Mouse (Mus musculus) heart, postnatal 0 days (tissue): ENCODE measurements around the gene Ttll3. TPM values are rescaled to one million over a fixed set of nuclear protein-coding genes. Genes with fewer than 3 reads are reported as not detected.
A peak's percentile ranks its signal among the peaks of the same experiment; 100 is the strongest.

Experiments
- ATAC-seq: fragments of 200-750 bp; cut with Nextera tagmentation; 2 replicates; pipeline ENCODE4 v1.8.0; 2017; ENCODE audit warnings: low read depth, moderate number of reproducible peaks, moderate library complexity; ENCODE audit not compliant: insufficient read depth
- DNase-seq: peaks from one replicate; pipeline ENCODE4 v3.0.0-alpha.2; 2016; ENCODE audit warnings: low spot score
- H3K27ac ChIP-seq: fragments of 300-500 bp; sonication (generic); 2 replicates; pipeline ENCODE4 v1.5.1; 2014; ENCODE audit warnings: low read depth, mild to moderate bottlenecking
- H3K27me3 ChIP-seq: fragments of 300-500 bp; sonication (generic); 2 replicates; pipeline ENCODE4 v1.6.1; 2014; ENCODE audit warnings: low read length, mixed read lengths; ENCODE audit not compliant: control insufficient read depth, insufficient read depth
- H3K36me3 ChIP-seq: fragments of 300-500 bp; sonication (generic); replicated peaks from 2 replicates; pipeline ENCODE4 v1.6.1; 2014; ENCODE audit warnings: low read length, mixed read lengths; ENCODE audit not compliant: control insufficient read depth, insufficient read depth
- H3K4me1 ChIP-seq: fragments of 300-500 bp; sonication (generic); 2 replicates; pipeline ENCODE4 v1.6.1; 2014; ENCODE audit warnings: antibody characterized with exemption; ENCODE audit not compliant: control insufficient read depth, insufficient read depth
- H3K4me2 ChIP-seq: fragments of 300-500 bp; sonication (generic); 2 replicates; pipeline ENCODE4 v1.6.1; 2014; ENCODE audit warnings: low read depth, mild to moderate bottlenecking, low read length, moderate library complexity
- H3K4me3 ChIP-seq: fragments of 300-500 bp; sonication (generic); 2 replicates; pipeline ENCODE4 v1.5.1; 2014; ENCODE audit warnings: low read depth, low read length
- H3K9ac ChIP-seq: fragments of 300-500 bp; sonication (generic); replicated peaks from 2 replicates; pipeline ENCODE4 v1.6.1; 2014; ENCODE audit warnings: low read depth, low read length, mixed read lengths
- H3K9me3 ChIP-seq: fragments of 300-500 bp; sonication (generic); replicated peaks from 2 replicates; pipeline ENCODE4 v1.6.1; 2016; ENCODE audit warnings: low read length; ENCODE audit not compliant: control insufficient read depth
- CTCF ChIP-seq: IDR thresholded peaks from 2 replicates; pipeline ENCODE4 v1.5.1; 2016; ENCODE audit warnings: antibody characterized with exemption, control low read depth, low read depth
- EP300 ChIP-seq: IDR thresholded peaks from 2 replicates; pipeline ENCODE4 v1.6.1; 2016; ENCODE audit warnings: antibody characterized with exemption, low read depth
- WGBS: fragments of 180-500 bp; shearing (Covaris S2); extraction: QIAGEN DNeasy Blood & Tissue Kit; methylation state at CpG from one replicate; pipeline ENCODE4 v1.1.7; 2014; 5-methylcytosine and 5-hydroxymethylcytosine counted together
- polyA plus RNA-seq: library from polyadenylated mRNA; unstranded; fragments of >200 nt; fragmentation: Nextera tagmentation; extraction: Ambion mirVana; gene quantifications from 2 replicates; pipeline ENCODE4 v1.2.1, GENCODE M21; 2015
- total RNA-seq: library from RNA; depleted of rRNA; stranded (reverse); fragments of >200 nt; gene quantifications from 2 replicates; pipeline ENCODE4 v1.2.3, GENCODE M21; 2014; ENCODE audit warnings: low replicate concordance

The Ttll3 gene
- total and polyA plus RNA-seq, 2 experiments from 2014 or later: 0.64 to 10.4 TPM

- H3K27me3 ChIP-seq: no peaks in the 10 kb centered on the region
- H3K9ac ChIP-seq: no peak overlapping the region
- 67% methylated on average over 1 of the region's 1 CpGs for WGBS
- H3K27ac ChIP-seq: no peak overlapping the region
- TF ChIP-seq CTCF: no peak
- TF ChIP-seq EP300: no peak
- H3K36me3 ChIP-seq: peaks cover 12% of the 10 kb centered on the region; the same call in 1 of the 2 replicates
- H3K4me3 ChIP-seq: no peak overlapping the region
- no peak for ATAC-seq
- no peak for DNase-seq
- H3K4me1 ChIP-seq: no peaks in the 10 kb centered on the region
- no peaks in the 10 kb centered on the region for H3K9me3 ChIP-seq
- no peak overlapping the region for H3K4me2 ChIP-seq
Measured at GRCm38 (mm10) chr6:113410001-113410400, 20.9 kb downstream of the Ttll3 start.

GRCm38 (mm10) chr6:113416416-113416815 is 27.4 kb downstream of the Ttll3 start:
- Histone ChIP-seq H3K4me1 (peaks cover 9% of the 10 kb centered on the region; the same call in 1 of the 2 replicates), H3K27ac (no peak overlapping the region), H3K9ac (no peak overlapping the region), H3K9me3 (no peaks in the 10 kb centered on the region), H3K4me2 (no peak overlapping the region), H3K27me3 (no peaks in the 10 kb centered on the region), H3K36me3 (peaks cover 8% of the 10 kb centered on the region; the same call in 1 of the 2 replicates), H3K4me3 (no peak overlapping the region)
- TF ChIP-seq CTCF (no peak), EP300 (no peak)
- no peak for ATAC-seq
- DNase-seq: no peak
- WGBS: 62% methylated on average over 5 of the region's 5 CpGs

- WGBS: 12% methylated on average over 16 of the region's 16 CpGs
- peak; percentile 40 for ATAC-seq
- H3K27me3 ChIP-seq: no peaks in the 10 kb centered on the region
- H3K4me1 ChIP-seq: peaks cover 9% of the 10 kb centered on the region; the same call in 1 of the 2 replicates
- no peak overlapping the region for H3K27ac ChIP-seq
- peak overlapping the region; percentile 64 for H3K4me3 ChIP-seq
- TF ChIP-seq CTCF: no peak
- no peak for TF ChIP-seq EP300
- peak overlapping the region; percentile 67 for H3K9ac ChIP-seq
- peak overlapping the region; percentile 82 for H3K4me2 ChIP-seq
- H3K9me3 ChIP-seq: no peaks in the 10 kb centered on the region
- peaks cover 8% of the 10 kb centered on the region; the same call in 1 of the 2 replicates for H3K36me3 ChIP-seq
- DNase-seq: no peak
Measured at GRCm38 (mm10) chr6:113418441-113419198, 29.6 kb downstream of the Ttll3 start.

GRCm38 (mm10) chr6:113419199-113419587 is 30.1 kb downstream of the Ttll3 start, which contains the start of gene Rpusd3:
TSS of gene Rpusd3 (minus strand) at chr6:113419340.
- DNase-seq (peak; percentile 95), ATAC-seq (peak; percentile 98)
- Histone ChIP-seq H3K9ac (peak within 1 kb of the TSS; percentile 67), H3K4me2 (peak within 1 kb of the TSS; percentile 82), H3K4me3 (peak within 1 kb of the TSS; percentile 64), H3K27ac (no peak within 1 kb of the TSS), H3K9me3 (no peaks in the 10 kb centered on the region), H3K4me1 (peaks cover 9% of the 10 kb centered on the region; the same call in 1 of the 2 replicates), H3K36me3 (peaks cover 8% of the 10 kb centered on the region; the same call in 1 of the 2 replicates), H3K27me3 (no peaks in the 10 kb centered on the region)
- WGBS: under 1% methylated on average over 25 of the region's 25 CpGs
- TF ChIP-seq CTCF (no peak), EP300 (no peak)

- WGBS: 41% methylated on average over 4 of the region's 4 CpGs
- Histone ChIP-seq H3K4me3 (no peak overlapping the region), H3K9me3 (no peaks in the 10 kb centered on the region), H3K27me3 (no peaks in the 10 kb centered on the region), H3K9ac (no peak overlapping the region), H3K27ac (no peak overlapping the region), H3K4me1 (peaks cover 9% of the 10 kb centered on the region; the same call in 1 of the 2 replicates), H3K36me3 (no peaks in the 10 kb centered on the region), H3K4me2 (no peak overlapping the region)
- no peak for TF ChIP-seq EP300
- no peak for TF ChIP-seq CTCF
- no peak for DNase-seq
- no peak for ATAC-seq
Measured at GRCm38 (mm10) chr6:113423000-113423399, 33.9 kb downstream of the Ttll3 start.
